Comparison of ENCODE assay signal across 8 mouse cellular contexts in genomic region chr10:11149742-11150125, GRCm38 (mm10). TPM values are rescaled to one million over a fixed set of nuclear protein-coding genes. Genes with fewer than 3 reads are reported as not detected.
DNase-seq lines count a peak whose midpoint lies in the region; ATAC-seq and TF ChIP-seq lines count a peak whose summit lies in the region.

No protein-coding gene starts in this region.

- TF ChIP-seq RAD21 in MEL (IDR thresholded peaks at IDR 0.05; ENCODE audit: low read depth, low read length), result no peak

- no peak; a peak in 1 of 4 replicates for TF ChIP-seq POLR2A in MEL (IDR thresholded peaks at IDR 0.05; ENCODE audit: control insufficient read depth in 1 of 2, insufficient read depth in 1 of 2, low read depth in 1 of 2, low read length in 2 of 2, poor library complexity in 1 of 2)

- H3K36me3 ChIP-seq in heart, embryonic 15.5 days, result peaks cover 22% of the 10 kb centered on the region
- H3K36me3 ChIP-seq in MEL (ENCODE audit: control insufficient read depth in 1 of 2, insufficient read depth in 2 of 2, low read length in 2 of 2), result peaks cover 23 to 42% of the 10 kb centered on the region in 2 experiments
- peaks cover 23% of the 10 kb centered on the region for H3K36me3 ChIP-seq in limb, embryonic 13.5 days
- H3K36me3 ChIP-seq in stomach, embryonic 14.5 days (ENCODE audit: control insufficient read depth, insufficient read depth, low read length), result peaks cover 12% of the 10 kb centered on the region; the same call in 1 of the 2 replicates

- intact Hi-C loops in heart, postnatal 36 days (cut with DNase I), result loop anchor here (1.0 to 5.0 kb wide), 3 partner anchors 24 to 193 kb away; partner anchors contain the start of genes Epm2a and Fbxo30

- peaks cover 21% of the 10 kb centered on the region for H3K4me1 ChIP-seq in heart, embryonic 15.5 days (replicated peaks)
- H3K4me1 ChIP-seq in MEL (ENCODE audit: control insufficient read depth in 1 of 2, insufficient read depth in 2 of 2, low read length in 2 of 2), result peaks cover 18 to 27% of the 10 kb centered on the region in 2 experiments
- peaks cover 25% of the 10 kb centered on the region for H3K4me1 ChIP-seq in limb, embryonic 13.5 days
- H3K4me1 ChIP-seq in stomach, embryonic 14.5 days (ENCODE audit: control insufficient read depth, insufficient read depth, low read length), result peaks cover 10% of the 10 kb centered on the region

- under 1% methylated on average over 20 of the region's 20 CpGs for WGBS in heart, embryonic 15.5 days
- WGBS in limb, embryonic 13.5 days, result under 1% methylated on average over 20 of the region's 20 CpGs
- WGBS in stomach, embryonic 14.5 days, result under 1% methylated on average over 20 of the region's 20 CpGs

- H3K4me3 ChIP-seq in heart, embryonic 15.5 days, result peak overlapping the region; percentile 71
- H3K4me3 ChIP-seq in MEL (ENCODE audit: control insufficient read depth in 1 of 2, insufficient read depth in 1 of 2, low read depth in 2 of 2, low read length in 2 of 2), result peak overlapping the region; percentile 94
- peak overlapping the region; percentile 92 for H3K4me3 ChIP-seq in limb, embryonic 13.5 days
- H3K4me3 ChIP-seq in stomach, embryonic 14.5 days (ENCODE audit: low read depth, low read length), result peak overlapping the region; percentile 92

- no peaks in the 10 kb centered on the region for H3K9me3 ChIP-seq in heart, embryonic 15.5 days (replicated peaks)
- no peaks in the 10 kb centered on the region for H3K9me3 ChIP-seq in MEL (replicated peaks; ENCODE audit: insufficient read depth, low read length)
- H3K9me3 ChIP-seq in limb, embryonic 13.5 days, result no peaks in the 10 kb centered on the region
- no peaks in the 10 kb centered on the region for H3K9me3 ChIP-seq in stomach, embryonic 14.5 days (ENCODE audit: control insufficient read depth, low read depth, low read length)

- peak overlapping the region; percentile 74 for H3K4me2 ChIP-seq in heart, embryonic 15.5 days
- peak overlapping the region; percentile 81 for H3K4me2 ChIP-seq in limb, embryonic 13.5 days (replicated peaks)
- H3K4me2 ChIP-seq in stomach, embryonic 14.5 days (replicated peaks; ENCODE audit: low read depth, low read length), result peak overlapping the region; percentile 64

- H3K79me2 ChIP-seq in MEL (ENCODE audit: control insufficient read depth, insufficient read depth, low read length, poor library complexity), result peaks cover 40% of the 10 kb centered on the region

- no peak for DNase-seq in heart, postnatal 36 days
- DNase-seq in MEL (ENCODE audit: low read depth, low spot score), result no peak
- peak; percentile 26 for DNase-seq in fat pad, adult 2 months (ENCODE audit: extremely low read depth, low read depth, low spot score)
- DNase-seq in MN1 (ENCODE audit: low spot score), result no peak
- no peak for DNase-seq in adrenal gland, adult 2 months

- no peak for ATAC-seq in heart, embryonic 15.5 days (replicated peaks; ENCODE audit: insufficient number of reproducible peaks, insufficient read depth, low FRiP score, low read depth)
- ATAC-seq in limb, embryonic 13.5 days (ENCODE audit: low FRiP score, low read depth), result no peak
- no peak for ATAC-seq in stomach, embryonic 14.5 days (ENCODE audit: insufficient number of reproducible peaks, insufficient read depth, low FRiP score, low read depth)

- no peaks in the 10 kb centered on the region for H3K27me3 ChIP-seq in heart, embryonic 15.5 days
- no peaks in the 10 kb centered on the region for H3K27me3 ChIP-seq in MEL (ENCODE audit: control insufficient read depth in 1 of 2, insufficient read depth in 2 of 2, low read length in 2 of 2)
- H3K27me3 ChIP-seq in limb, embryonic 13.5 days, result no peaks in the 10 kb centered on the region
- no peaks in the 10 kb centered on the region for H3K27me3 ChIP-seq in stomach, embryonic 14.5 days (ENCODE audit: control insufficient read depth, insufficient read depth, low read length)

- H3K27ac ChIP-seq in heart, embryonic 15.5 days, result peak overlapping the region; percentile 69
- peak overlapping the region; percentile 47; the same call in 1 of the 2 replicates for H3K27ac ChIP-seq in MEL (ENCODE audit: control insufficient read depth, low read depth, low read length)
- peak overlapping the region; percentile 74 for H3K27ac ChIP-seq in limb, embryonic 13.5 days
- peak overlapping the region; percentile 74; the same call in 1 of the 2 replicates for H3K27ac ChIP-seq in stomach, embryonic 14.5 days (ENCODE audit: low read length)

- peak overlapping the region; percentile 79 for H3K9ac ChIP-seq in heart, embryonic 15.5 days
- peak overlapping the region; percentile 91 for H3K9ac ChIP-seq in MEL (ENCODE audit: control insufficient read depth, low read depth, low read length, poor library complexity, severe bottlenecking)
- H3K9ac ChIP-seq in limb, embryonic 13.5 days, result peak overlapping the region; percentile 91
- peak overlapping the region; percentile 84 for H3K9ac ChIP-seq in stomach, embryonic 14.5 days (replicated peaks; ENCODE audit: low read depth, low read length)

- TF ChIP-seq EP300 in MEL (IDR thresholded peaks at IDR 0.05; ENCODE audit: low read depth in 1 of 2, low read length in 2 of 2), result no peak

- no peak for TF ChIP-seq CTCF in MEL (IDR thresholded peaks at IDR 0.05 in 2 of 3, conservative IDR thresholded peaks at IDR 0.05 in 1 of 3; ENCODE audit: control insufficient read depth in 1 of 3, insufficient read depth in 1 of 3, low read depth in 2 of 3, low read length in 3 of 3, poor library complexity in 1 of 3, severe bottlenecking in 1 of 3)

TF ChIP-seq in MEL, 35 proteins besides CTCF, POLR2A, EP300 and RAD21:
- TF ChIP-seq GATA1 (IDR thresholded peaks at IDR 0.05; ENCODE audit: low read depth, low read length) (no peak), JUND (IDR thresholded peaks at IDR 0.05; ENCODE audit: low read depth, low read length) (no peak), MAFK (IDR thresholded peaks at IDR 0.05; ENCODE audit: borderline replicate concordance, low read depth, low read length) (no peak), USF1 (IDR thresholded peaks at IDR 0.05; ENCODE audit: low read depth, low read length) (no peak), SIN3A (IDR thresholded peaks at IDR 0.05; ENCODE audit: low read length) (peak; percentile 2; the same call in 1 of the 2 replicates)
TF ChIP-seq in MEL: peak in this region for 1.

RNA-seq across cellular contexts. Expression of gene Shprh, which starts 0.5 kb away (rescaled TPM):
- polyA plus RNA-seq in heart, embryonic 15.5 days (2015; fragmentation: Nextera tagmentation; extraction: Ambion mirVana), result 9.4 and 10.1 TPM in 2 replicates
- 10 to 100 TPM; 12.8 to 16.3 TPM for total RNA-seq in heart, postnatal 36 days (2021)
- 11.0 and 14.3 TPM in 2 replicates for total RNA-seq in MEL (2012; rRNA removed)
- polyA plus RNA-seq in MEL (2012; ENCODE audit: insufficient read depth in 1 of 2, insufficient read length in 2 of 2, low read depth in 1 of 2, low replicate concordance in 2 of 2, missing spikeins in 1 of 2), result 10 to 100 TPM in 1 of 2 experiments, not detected in 1; 13.3 TPM
- polyA plus RNA-seq in limb, embryonic 13.5 days (2015; fragmentation: Nextera tagmentation; extraction: Ambion mirVana), result 19.3 and 20.9 TPM in 2 replicates
- polyA plus RNA-seq in stomach, embryonic 14.5 days (2014; fragmentation: Nextera tagmentation; extraction: Ambion mirVana), result 28.9 and 32.0 TPM in 2 replicates
- 10 to 100 TPM; 17.0 to 22.0 TPM for total RNA-seq in adrenal gland, adult 2 months (2021)
- polyA plus RNA-seq in adrenal gland, adult 2 months (2012; rRNA removed), result 0.81 and 0.92 TPM in 2 replicates
